9 mouse cellular contexts compared by ENCODE assay signal in genomic region chr17:12916588-12917380, GRCm38 (mm10). TPM values are rescaled to one million over a fixed set of nuclear protein-coding genes. Genes with fewer than 3 reads are reported as not detected.
DNase-seq lines count a peak whose midpoint lies in the region; ATAC-seq and TF ChIP-seq lines count a peak whose summit lies in the region.
"Had no signal": no experiment of that assay in that cellular context is flagged by ENCODE, and none has a peak within 500 bp of the region (broad histone marks: within the 10 kb centered on the region; RNA-seq: fewer than 3 reads in every experiment).

No protein-coding gene starts in this region.

- peaks cover 55% of the 10 kb centered on the region for H3K36me3 ChIP-seq in forebrain, embryonic 12.5 days (replicated peaks)
- H3K36me3 ChIP-seq in midbrain, embryonic 10.5 days: peaks cover 73% of the 10 kb centered on the region

- no peaks in the 10 kb centered on the region for H3K9me3 ChIP-seq in forebrain, embryonic 12.5 days
- H3K9me3 ChIP-seq in midbrain, embryonic 10.5 days (replicated peaks): no peaks in the 10 kb centered on the region

- under 1% methylated on average over 40 of the region's 40 CpGs for WGBS in forebrain, embryonic 12.5 days
- under 1% methylated on average over 40 of the region's 40 CpGs for WGBS in midbrain, embryonic 10.5 days

- H3K27ac ChIP-seq in gastrocnemius, adult 2 months: peak overlapping the region; percentile 94
- H3K27ac ChIP-seq in forebrain, embryonic 12.5 days: peak overlapping the region; percentile 87
- H3K27ac ChIP-seq in midbrain, embryonic 10.5 days (replicated peaks): peak overlapping the region; percentile 99

- H3K4me2 ChIP-seq in forebrain, embryonic 12.5 days: peak overlapping the region; percentile 77

- intact Hi-C loops in gastrocnemius, adult 2 months (cut with DNase I): loop anchor here (5.0 kb wide), 1 partner anchor 76 kb away; the partner anchor contains the start of gene Wtap
- intact Hi-C loops in left cerebral cortex, postnatal 25 days (cut with DNase I): loop anchor here (5.0 kb wide), 2 partner anchors 46 to 76 kb away; partner anchors contain the start of genes Acat2 and Wtap

- H3K9ac ChIP-seq in forebrain, embryonic 12.5 days: peak overlapping the region; percentile 97

- no peak for DNase-seq in gastrocnemius, adult 2 months
- no peak for DNase-seq in gastrocnemius, adult 18-20 months (ENCODE audit: low spot score)
- peak; percentile 53 for DNase-seq in urinary bladder, postnatal 25 days (ENCODE audit: low spot score)
- no peak for DNase-seq in urinary bladder, postnatal 4 days (ENCODE audit: low spot score in 2 of 2)
- DNase-seq in left cerebral cortex, postnatal 25 days (ENCODE audit: low spot score in 2 of 2): peak; percentile 54 to 56
- no peak for DNase-seq in midbrain, embryonic 10.5 days (ENCODE audit: low spot score)
- DNase-seq in thymus, postnatal 10 days (ENCODE audit: low spot score in 2 of 2): peak; percentile 35 to 66

- H3K4me1 ChIP-seq in forebrain, embryonic 12.5 days: peaks cover 15% of the 10 kb centered on the region
- H3K4me1 ChIP-seq in midbrain, embryonic 10.5 days: peaks cover 18% of the 10 kb centered on the region

- H3K4me3 ChIP-seq in gastrocnemius, adult 2 months: peak overlapping the region; percentile 100
- H3K4me3 ChIP-seq in forebrain, embryonic 12.5 days (replicated peaks): peak overlapping the region; percentile 96
- H3K4me3 ChIP-seq in midbrain, embryonic 10.5 days: peak overlapping the region; percentile 96

- no peak for TF ChIP-seq CTCF in gastrocnemius, adult 2 months (IDR thresholded peaks at IDR 0.05)

- ATAC-seq in forebrain, embryonic 12.5 days (ENCODE audit: low FRiP score): peak; percentile 65

- H3K27me3 ChIP-seq in forebrain, embryonic 12.5 days: no peaks in the 10 kb centered on the region
- H3K27me3 ChIP-seq in midbrain, embryonic 10.5 days (ENCODE audit: low read depth, poor library complexity, severe bottlenecking): no peaks in the 10 kb centered on the region

RNA-seq across cellular contexts. Expression of gene Mrpl18, which starts 0.6 kb away (rescaled TPM):
- 100 to 1,000 TPM in 1 of 2 experiments, 10 to 100 TPM in 1; 86.5 to 135 TPM for total RNA-seq in gastrocnemius, adult 2 months (2021)
- 100 to 1,000 TPM; 103 to 121 TPM for total RNA-seq in gastrocnemius, adult 18-20 months (2021)
- polyA plus RNA-seq in forebrain, embryonic 12.5 days (2016; fragmentation: Nextera tagmentation; extraction: Ambion mirVana): 166 and 177 TPM in 2 replicates
- total RNA-seq in left cerebral cortex, postnatal 25 days (2021): 10 to 100 TPM; 59.7 to 65.2 TPM
- polyA plus RNA-seq in midbrain, embryonic 10.5 days (2016; fragmentation: Nextera tagmentation; extraction: Ambion mirVana): 185 and 193 TPM in 2 replicates

RNA-seq across cellular contexts. Expression of gene Tcp1, which starts 1.3 kb away (rescaled TPM):
- 100 to 1,000 TPM; 175 to 177 TPM for total RNA-seq in gastrocnemius, adult 2 months (2021)
- 100 to 1,000 TPM; 167 to 180 TPM for total RNA-seq in gastrocnemius, adult 18-20 months (2021)
- polyA plus RNA-seq in forebrain, embryonic 12.5 days (2016; fragmentation: Nextera tagmentation; extraction: Ambion mirVana): 512 and 524 TPM in 2 replicates
- total RNA-seq in left cerebral cortex, postnatal 25 days (2021): 100 to 1,000 TPM; 210 to 217 TPM
- polyA plus RNA-seq in midbrain, embryonic 10.5 days (2016; fragmentation: Nextera tagmentation; extraction: Ambion mirVana): 468 and 517 TPM in 2 replicates

RNA-seq across cellular contexts. Expression of gene Pnldc1, which starts 6.8 kb away (rescaled TPM):
- under 1 TPM in 1 of 2 experiments, not detected in 1; 0.33 TPM for total RNA-seq in gastrocnemius, adult 2 months (2021)
- under 1 TPM; 0.18 to 0.31 TPM for total RNA-seq in gastrocnemius, adult 18-20 months (2021)
- 1.3 and 2.5 TPM in 2 replicates for polyA plus RNA-seq in forebrain, embryonic 12.5 days (2016; fragmentation: Nextera tagmentation; extraction: Ambion mirVana)
- total RNA-seq in left cerebral cortex, postnatal 25 days (2021): 1 to 10 TPM; 2.3 to 2.7 TPM
- polyA plus RNA-seq in midbrain, embryonic 10.5 days (2016; fragmentation: Nextera tagmentation; extraction: Ambion mirVana): 1.0 and 2.0 TPM in 2 replicates

RNA-seq across cellular contexts. Expression of gene Acat3, which starts 23.6 kb away (rescaled TPM):
- total RNA-seq in gastrocnemius, adult 2 months (2021): not detected
- total RNA-seq in gastrocnemius, adult 18-20 months (2021): not detected
- polyA plus RNA-seq in forebrain, embryonic 12.5 days (2016; fragmentation: Nextera tagmentation; extraction: Ambion mirVana): 1.5 and 1.6 TPM in 2 replicates
- total RNA-seq in left cerebral cortex, postnatal 25 days (2021): 1 to 10 TPM; 2.6 to 3.9 TPM
- polyA plus RNA-seq in midbrain, embryonic 10.5 days (2016; fragmentation: Nextera tagmentation; extraction: Ambion mirVana): 1.5 and 1.6 TPM in 2 replicates

RNA-seq across cellular contexts. Expression of gene Mrgprh, which starts 41.0 kb away (rescaled TPM):
- total RNA-seq in gastrocnemius, adult 2 months (2021): 1 to 10 TPM; 4.3 TPM
- total RNA-seq in gastrocnemius, adult 18-20 months (2021): 1 to 10 TPM; 4.4 to 4.7 TPM
- polyA plus RNA-seq in forebrain, embryonic 12.5 days (2016; fragmentation: Nextera tagmentation; extraction: Ambion mirVana): not detected in 2 replicates
- under 1 TPM in 1 of 2 experiments, not detected in 1; 0.37 TPM for total RNA-seq in left cerebral cortex, postnatal 25 days (2021)
- not detected in 2 replicates for polyA plus RNA-seq in midbrain, embryonic 10.5 days (2016; fragmentation: Nextera tagmentation; extraction: Ambion mirVana)
- total RNA-seq: neutrophil, adult 5-6 weeks had no signal

Comparison
In these comparisons a context has a peak if more than half of its experiments do, and no peak if none do; other contexts are left out.
1. DNase-seq: peak in urinary bladder, postnatal 25 days (single experiment), left cerebral cortex, postnatal 25 days (2 of 2) and thymus, postnatal 10 days (2 of 2); none in gastrocnemius, adult 2 months (single experiment), gastrocnemius, adult 18-20 months (single experiment), urinary bladder, postnatal 4 days (0 of 2) and midbrain, embryonic 10.5 days (single experiment).
2. Peak in every context shown above with its lines, with median percentiles within 50 percentile points of each other: H3K27ac ChIP-seq and H3K4me3 ChIP-seq.